Mouse (Mus musculus) liver, adult (tissue): Measurements from ENCODE around the gene Usp45.

Experiments used
- GATA4 ChIP-seq: IDR thresholded peaks from 2 replicates; pipeline ENCODE4 v1.6.1; 2014; ENCODE audit warnings: mild to moderate bottlenecking, low read length; ENCODE audit not compliant: insufficient replicate concordance

Usp45 gene

GRCm38 (mm10) chr4:21766863-21767304 is at the start of gene Usp45, which contains the start of gene Tstd3:
Usp45 (plus strand) TSS chr4:21767156.
Tstd3 (minus strand) TSS chr4:21767212.
- TF ChIP-seq GATA4, result no peak

DNA sequence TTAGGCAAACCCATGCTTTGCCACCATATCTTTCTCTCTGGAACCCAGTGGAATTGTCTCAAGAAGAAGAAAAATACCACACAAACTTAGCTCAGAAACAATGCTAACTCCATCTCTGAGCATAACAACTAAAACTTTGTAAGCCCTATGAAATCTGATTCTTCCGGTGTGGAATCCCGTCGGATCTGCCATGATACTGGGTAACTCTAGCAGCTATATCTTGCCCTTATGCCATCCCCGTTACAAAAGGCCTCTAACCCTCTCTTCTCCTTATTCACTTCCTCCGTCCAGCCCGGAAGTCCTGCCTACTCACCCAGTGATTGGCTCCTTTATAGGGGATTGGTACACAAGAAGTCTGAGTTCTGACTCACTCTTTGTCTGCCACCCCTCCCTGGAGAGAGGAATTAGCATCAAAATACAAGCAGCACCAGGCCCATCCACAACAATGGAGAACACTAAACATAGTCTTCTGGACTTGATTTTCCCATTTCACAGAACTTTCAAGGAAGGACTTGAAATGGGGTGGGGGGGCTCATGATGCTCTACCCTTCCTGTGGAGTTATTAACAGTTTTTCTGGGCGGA is 44.1 kb upstream of the Usp45 start:
- no peak for TF ChIP-seq GATA4

- TF ChIP-seq GATA4, result peak; percentile 64; the same call in 1 of the 2 replicates
These were observed 39.9 kb upstream of the Usp45 start for GRCm38 (mm10) chr4:21726912-21727614.

DNA sequence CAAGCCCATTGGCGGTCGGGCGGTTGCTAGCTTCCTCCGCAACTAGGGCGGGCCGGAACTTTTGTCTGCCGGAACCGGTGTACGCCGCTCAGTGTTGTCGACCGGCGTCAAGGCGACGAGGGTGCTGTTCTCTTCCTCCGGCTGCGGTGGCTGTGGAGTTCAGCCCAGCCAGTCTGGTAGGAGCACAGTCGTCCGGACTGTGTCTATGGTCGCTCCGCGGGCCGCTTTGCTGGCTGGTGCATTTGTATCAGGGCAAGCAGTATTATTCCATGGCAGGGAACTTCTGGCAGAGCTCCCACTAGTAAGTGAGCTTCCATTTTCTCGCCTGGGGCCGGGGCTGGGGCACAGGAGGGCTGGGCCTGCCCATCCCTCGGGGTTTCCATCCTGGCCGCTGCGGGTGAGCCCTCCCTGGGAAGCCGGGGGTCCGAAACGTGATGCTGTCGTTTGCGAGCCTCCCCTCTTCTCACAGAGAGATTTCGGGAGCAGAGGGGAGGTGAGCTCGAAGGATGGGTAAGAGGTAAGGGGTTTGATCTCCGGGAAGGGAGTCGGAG is 39.3 kb upstream of the Usp45 start, which contains the start of gene Ccnc:
TSS of gene Ccnc (plus strand) at position 87 of the 551 bp plus-strand sequence.
- TF ChIP-seq GATA4, result no peak

DNA sequence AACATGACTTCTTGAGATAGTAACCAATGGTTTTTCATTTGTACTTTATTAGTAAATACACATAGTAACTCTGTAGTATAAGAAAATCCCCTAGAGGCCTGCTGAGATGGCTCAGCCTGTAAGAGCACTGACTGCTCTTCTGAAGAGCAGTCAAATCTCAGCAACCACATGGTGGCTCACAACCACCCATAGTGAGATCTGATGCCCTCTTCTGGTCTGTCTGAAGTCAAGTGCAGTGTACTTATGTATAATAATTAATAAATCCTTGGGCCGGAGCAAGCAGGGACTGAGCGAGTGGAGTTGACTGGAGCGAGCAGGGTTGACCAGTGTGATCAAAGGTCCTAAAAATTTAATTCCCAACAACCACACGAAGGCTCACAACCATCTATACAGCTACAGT is 27.8 kb upstream of the Usp45 start:
- no peak for TF ChIP-seq GATA4

DNA sequence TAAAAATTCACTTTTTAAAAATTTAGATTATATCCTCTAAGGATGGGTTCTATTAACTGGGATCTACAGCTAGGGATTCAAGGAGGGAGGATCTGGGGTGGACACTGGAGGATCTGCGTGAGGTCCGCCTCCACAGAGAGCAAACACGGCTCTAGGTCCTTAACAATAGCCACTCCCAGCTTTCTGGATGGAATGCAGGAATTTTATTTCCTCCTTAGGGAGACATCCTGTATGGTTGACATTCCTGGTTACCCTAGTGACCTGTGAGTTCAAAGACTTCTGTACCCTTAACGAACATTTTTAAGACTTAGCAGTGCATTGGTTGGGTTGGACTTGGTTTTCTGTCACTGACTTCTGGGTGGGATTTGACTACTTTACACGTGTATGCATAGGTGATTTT is 21.2 kb upstream of the Usp45 start:
- TF ChIP-seq GATA4, result no peak

DNA sequence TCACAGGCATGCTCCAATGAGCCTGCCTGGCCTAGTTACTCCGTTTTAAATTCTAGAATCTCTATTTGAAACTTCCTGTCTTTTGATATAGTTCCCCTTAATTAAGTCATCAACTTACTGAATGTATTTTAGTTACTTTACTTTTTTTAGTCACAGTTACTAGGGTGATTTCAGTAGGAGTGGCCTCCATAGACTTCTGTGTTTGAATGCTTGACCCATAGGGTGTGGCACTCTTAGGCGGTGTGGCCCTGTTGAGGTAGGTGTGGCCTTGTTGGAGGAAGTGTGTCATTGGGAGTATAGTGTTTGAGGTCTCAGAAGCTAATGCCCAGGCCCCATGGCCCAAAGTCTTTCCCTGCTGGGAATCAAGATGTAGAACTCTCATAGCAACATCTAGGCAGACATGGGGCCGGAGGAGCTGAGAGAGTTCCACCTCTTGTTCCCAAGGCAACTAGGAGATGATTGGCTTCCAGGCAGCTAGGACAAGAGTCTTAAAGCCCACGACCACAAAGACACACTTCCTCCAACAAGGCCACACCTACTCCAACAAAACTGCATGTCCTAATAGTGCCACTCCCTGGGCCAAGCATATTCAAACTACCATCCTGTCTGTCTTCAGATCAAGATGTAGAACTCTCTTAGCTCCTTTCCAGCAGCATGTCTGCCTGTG is 11.7 kb upstream of the Usp45 start:
- no peak for TF ChIP-seq GATA4

DNA sequence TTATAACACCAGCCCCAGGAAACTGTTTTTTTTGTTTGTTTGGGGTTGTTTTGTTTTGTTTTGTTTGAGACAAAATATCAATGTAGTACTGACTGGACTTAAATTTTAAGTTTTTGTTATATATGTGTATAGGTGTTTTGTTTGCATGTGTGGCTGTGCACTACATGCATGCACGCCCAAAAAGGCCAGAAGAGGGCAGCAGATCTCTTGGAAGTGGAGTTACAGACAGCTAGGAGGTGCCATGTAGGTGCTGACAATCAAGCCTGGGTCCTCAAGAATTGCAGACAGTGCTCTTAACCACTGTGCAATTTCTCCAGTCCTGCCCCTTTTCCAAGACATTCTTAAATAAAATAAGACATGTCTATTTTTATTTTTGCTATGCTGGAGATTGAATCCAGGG is 8.1 kb upstream of the Usp45 start:
- no peak for TF ChIP-seq GATA4

GRCm38 (mm10) chr4:21761416-21762160 is 5.4 kb upstream of the Usp45 start:
- no peak for TF ChIP-seq GATA4

GRCm38 (mm10) chr4:21763827-21764226 is 3.1 kb upstream of the Usp45 start:
- no peak for TF ChIP-seq GATA4

DNA sequence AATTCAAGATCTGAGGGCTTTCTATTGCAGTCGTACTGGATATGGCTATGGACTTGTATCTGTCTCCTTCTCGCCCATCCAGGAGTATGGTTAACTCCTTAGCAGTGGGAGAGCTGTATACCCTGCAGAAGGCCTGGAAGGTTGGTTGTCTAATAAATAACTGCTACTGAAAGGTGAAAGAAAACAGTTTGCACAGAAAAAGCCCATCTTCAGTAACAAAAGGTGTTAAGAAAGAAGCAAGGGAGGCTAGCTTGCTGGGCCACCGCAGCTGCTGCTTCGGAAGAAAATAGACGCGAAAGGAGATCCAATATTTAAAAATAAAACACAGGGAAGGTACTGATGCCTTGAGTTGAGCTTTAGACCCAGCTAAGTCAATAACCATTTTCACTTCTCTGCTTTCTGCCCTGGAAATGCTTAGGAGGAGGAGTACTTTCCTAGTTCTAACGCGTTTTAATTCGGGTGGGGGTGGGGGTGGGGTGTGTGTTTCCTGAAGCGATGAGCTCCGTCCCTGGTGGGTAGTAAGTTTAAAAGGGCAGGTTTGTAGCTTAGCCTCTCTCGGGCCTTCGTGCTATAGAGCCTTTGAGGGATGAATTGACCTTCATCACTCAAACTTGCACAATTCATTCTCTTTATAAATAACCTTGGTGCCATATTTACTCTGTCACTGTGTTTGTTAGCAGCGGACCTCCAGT is 639 bp upstream of the Usp45 start:
- no peak for TF ChIP-seq GATA4

DNA sequence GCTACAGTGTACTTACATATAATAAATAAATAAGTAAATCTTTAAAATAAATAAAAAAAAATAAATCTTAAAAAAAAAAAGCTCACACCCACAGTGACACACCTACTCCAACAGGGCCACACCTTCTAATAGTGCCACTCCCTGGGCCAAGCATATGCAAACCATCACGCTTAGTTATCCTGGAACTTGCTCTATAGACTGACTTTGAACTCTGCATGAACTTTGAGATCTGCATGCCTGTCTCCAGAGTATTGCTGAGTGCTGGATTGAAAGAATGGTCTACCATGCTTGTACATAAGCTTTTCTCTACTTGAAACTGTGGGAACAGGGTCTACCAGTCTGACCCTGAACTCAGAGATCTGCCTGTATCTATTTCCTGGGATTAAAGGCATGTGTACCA is 4.1 kb downstream of the Usp45 start:
- TF ChIP-seq GATA4, result no peak

DNA sequence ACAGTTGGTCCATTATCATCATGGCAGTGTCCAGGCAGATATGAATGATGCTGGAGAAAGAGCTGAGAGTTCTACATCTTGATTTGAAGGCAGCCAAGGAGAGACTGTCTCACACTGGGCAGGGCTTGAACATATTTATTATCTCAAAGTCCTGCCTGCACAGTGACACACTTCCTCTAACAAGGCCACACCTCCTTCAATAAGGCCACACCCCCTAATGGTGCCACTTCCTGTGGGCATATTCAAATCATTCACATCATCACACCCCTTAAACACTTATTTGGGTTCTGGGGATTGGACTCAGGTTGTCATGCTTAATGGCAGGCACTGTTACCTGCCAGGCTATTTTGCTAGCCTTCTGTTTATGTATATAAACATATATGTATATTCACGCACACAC is 5.3 kb downstream of the Usp45 start:
- TF ChIP-seq GATA4, result no peak

DNA sequence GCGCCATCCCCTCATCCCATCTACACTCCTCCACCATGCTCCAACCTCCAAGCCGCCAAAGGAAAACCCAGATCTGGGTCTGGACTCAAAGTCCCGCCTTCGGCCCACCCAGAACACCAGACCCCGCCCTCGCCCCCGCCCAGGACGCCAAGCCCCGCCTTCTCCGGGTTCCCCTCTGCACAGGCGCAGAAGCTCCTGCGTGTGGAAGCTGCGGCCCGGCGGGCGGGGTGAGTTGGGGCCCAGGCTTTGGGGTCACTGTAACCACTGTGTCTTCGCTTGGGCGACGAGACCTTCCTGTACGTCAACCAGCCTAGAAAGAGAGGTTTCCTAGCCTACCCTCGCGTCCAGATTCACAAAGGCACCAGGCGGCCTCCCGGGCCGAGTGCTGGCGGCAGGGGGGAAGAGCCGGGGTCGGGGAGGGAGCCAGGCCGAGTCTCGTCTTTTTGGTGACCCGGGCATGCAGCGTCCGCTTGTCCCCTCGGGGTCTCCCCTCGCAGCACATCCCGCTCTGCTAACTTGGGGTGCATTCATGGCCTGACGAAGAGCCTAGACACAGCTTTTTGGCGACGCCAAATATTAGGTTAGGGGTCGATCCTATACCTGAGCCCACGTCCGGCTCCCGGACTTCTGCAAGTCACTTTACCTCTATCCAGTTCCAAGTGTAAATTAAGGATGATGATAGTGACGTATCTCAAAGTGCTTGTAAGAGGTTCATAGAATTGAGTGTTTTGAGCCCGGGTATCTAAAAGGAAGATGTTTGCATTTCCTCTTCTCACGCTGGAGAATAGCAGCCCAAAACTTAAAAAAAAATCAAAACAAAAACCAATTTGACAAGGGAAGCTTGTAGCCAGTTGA is 9.4 kb downstream of the Usp45 start:
- no peak for TF ChIP-seq GATA4
